ENCODE assay signal across 8 mouse cellular contexts in genomic region chr10:108446041-108446931, GRCm38 (mm10).
DNase-seq lines count a peak whose midpoint lies in the region; ATAC-seq and TF ChIP-seq lines count a peak whose summit lies in the region.

No protein-coding gene starts in this region.

- peak overlapping the region; percentile 69 for H3K4me2 ChIP-seq in limb, embryonic 13.5 days (replicated peaks)
- H3K4me2 ChIP-seq in midbrain, embryonic 13.5 days (replicated peaks), result peak overlapping the region; percentile 57

- H3K27ac ChIP-seq in limb, embryonic 13.5 days, result no peak overlapping the region
- H3K27ac ChIP-seq in midbrain, embryonic 13.5 days, result no peak overlapping the region

- DNase-seq in cerebellum, postnatal 36 days, result peak; percentile 28 to 64
- DNase-seq in gastrocnemius, postnatal 14 days, result peak; percentile 35
- peak; percentile 57 for DNase-seq in testis, postnatal 14 days (ENCODE audit: low spot score)

- 9% methylated on average over 24 of the region's 24 CpGs for WGBS in limb, embryonic 13.5 days
- 12% methylated on average over 24 of the region's 24 CpGs for WGBS in midbrain, embryonic 13.5 days

- TF ChIP-seq CTCF in C2C12 (IDR thresholded peaks at IDR 0.05; ENCODE audit: control insufficient read depth, insufficient read depth, insufficient read length), result no peak

- peak; percentile 75 for ATAC-seq in activated CD4-positive, CD25-positive, alpha-beta regulatory T cell, adult 4 months
- ATAC-seq in inflammation-experienced regulatory T-cells, adult 6 months, result peak; percentile 73
- ATAC-seq in limb, embryonic 13.5 days (ENCODE audit: low FRiP score, low read depth), result peak; percentile 82
- ATAC-seq in midbrain, embryonic 13.5 days, result peak; percentile 86

- H3K4me3 ChIP-seq in C2C12 (ENCODE audit: insufficient read depth, poor library complexity, severe bottlenecking), result no peak overlapping the region
- H3K4me3 ChIP-seq in limb, embryonic 13.5 days, result peak overlapping the region; percentile 46
- H3K4me3 ChIP-seq in midbrain, embryonic 13.5 days (replicated peaks), result peak overlapping the region; percentile 41

- intact Hi-C loops in gastrocnemius, postnatal 14 days (cut with DNase I; ENCODE audit: low total_unique reads), result no loop called here

- peaks cover 4% of the 10 kb centered on the region for H3K4me1 ChIP-seq in limb, embryonic 13.5 days
- peaks cover 13% of the 10 kb centered on the region; the same call in 1 of the 2 replicates for H3K4me1 ChIP-seq in midbrain, embryonic 13.5 days (replicated peaks)

- H3K27me3 ChIP-seq in C2C12 (ENCODE audit: control insufficient read depth, insufficient read depth, insufficient read length), result no peaks in the 10 kb centered on the region
- H3K27me3 ChIP-seq in limb, embryonic 13.5 days, result no peaks in the 10 kb centered on the region
- peaks cover 12% of the 10 kb centered on the region for H3K27me3 ChIP-seq in midbrain, embryonic 13.5 days

- no peaks in the 10 kb centered on the region for H3K9me3 ChIP-seq in limb, embryonic 13.5 days
- no peaks in the 10 kb centered on the region for H3K9me3 ChIP-seq in midbrain, embryonic 13.5 days

- no peaks in the 10 kb centered on the region for H3K36me3 ChIP-seq in C2C12 (ENCODE audit: control insufficient read depth, insufficient read depth)
- no peaks in the 10 kb centered on the region for H3K36me3 ChIP-seq in limb, embryonic 13.5 days
- H3K36me3 ChIP-seq in midbrain, embryonic 13.5 days, result no peaks in the 10 kb centered on the region

- no peaks in the 10 kb centered on the region for H3K79me2 ChIP-seq in C2C12 (ENCODE audit: control insufficient read depth, insufficient read depth)

- peak overlapping the region; percentile 50 for H3ac ChIP-seq in C2C12 (ENCODE audit: control insufficient read depth, insufficient read length, low read depth)

- H3K9ac ChIP-seq in limb, embryonic 13.5 days, result peak overlapping the region; percentile 59
- H3K9ac ChIP-seq in midbrain, embryonic 13.5 days (replicated peaks), result peak overlapping the region; percentile 52

- H3K79me3 ChIP-seq in C2C12 (ENCODE audit: low read depth), result no peaks in the 10 kb centered on the region

TF ChIP-seq in C2C12, 6 proteins besides CTCF, POLR2A, EP300 and RAD21:
- no peak for TF ChIP-seq MAX (IDR thresholded peaks at IDR 0.05)
- no peak for TF ChIP-seq FOSL1 (IDR thresholded peaks at IDR 0.05; ENCODE audit: insufficient read depth, low read length, poor library complexity, severe bottlenecking)
- TF ChIP-seq USF1 (IDR thresholded peaks at IDR 0.05; ENCODE audit: low read depth), result no peak
- no peak for TF ChIP-seq CEBPB (IDR thresholded peaks at IDR 0.05; ENCODE audit: low read depth)
- no peak for TF ChIP-seq MYOD1 (IDR thresholded peaks at IDR 0.05; ENCODE audit: control insufficient read depth, insufficient read length, low read depth)
- TF ChIP-seq MYOG (IDR thresholded peaks at IDR 0.05; ENCODE audit: control insufficient read depth, extremely low read depth, insufficient read length), result no peak
